Mouse (Mus musculus): ENCODE measurements around the gene Plk3. TPM values are rescaled to one million over a fixed set of nuclear protein-coding genes. Genes with fewer than 3 reads are reported as not detected.
A peak's percentile ranks its signal among the peaks of the same experiment; 100 is the strongest.

The Plk3 gene
- polyA plus RNA-seq, 1 experiment from 2014 or later, result 1.8 TPM

- 37% methylated on average over 8 of the region's 8 CpGs for WGBS
- Histone ChIP-seq H3K36me3 (no peaks in the 10 kb centered on the region; the same call in 1 of the 2 replicates), H3K9ac (no peak within 1 kb of the TSS), H3K4me2 (peak within 1 kb of the TSS; percentile 30), H3K9me3 (replicated peaks) (no peaks in the 10 kb centered on the region), H3K4me3 (no peak within 1 kb of the TSS), H3K27ac (peak within 1 kb of the TSS; percentile 91), H3K4me1 (replicated peaks) (peaks cover 26% of the 10 kb centered on the region), H3K27me3 (no peaks in the 10 kb centered on the region)
- ATAC-seq (replicated peaks; ENCODE audit: insufficient number of reproducible peaks, insufficient read depth, low FRiP score, low read depth), result peak; percentile 48
Observed at GRCm38 (mm10) chr4:117125348-117125909, 8.3 kb downstream of the Plk3 start, which contains the start of gene Btbd19. Gene Btbd19, minus strand, starts transcription at chr4:117125725.

GRCm38 (mm10) chr4:117124518-117125347 lies 9.0 kb downstream of the Plk3 start:
- Histone ChIP-seq H3K9me3 (replicated peaks) (no peaks in the 10 kb centered on the region), H3K27ac (peak overlapping the region; percentile 91), H3K4me2 (peak overlapping the region; percentile 30), H3K4me1 (replicated peaks) (peaks cover 30% of the 10 kb centered on the region), H3K27me3 (no peaks in the 10 kb centered on the region), H3K36me3 (no peaks in the 10 kb centered on the region; the same call in 1 of the 2 replicates), H3K4me3 (no peak overlapping the region), H3K9ac (no peak overlapping the region)
- no peak for ATAC-seq (replicated peaks; ENCODE audit: insufficient number of reproducible peaks, insufficient read depth, low FRiP score, low read depth)
- WGBS, result 48% methylated on average over 14 of the region's 14 CpGs

- H3K27me3 ChIP-seq, result no peaks in the 10 kb centered on the region
- no peak overlapping the region for H3K9ac ChIP-seq
- H3K27ac ChIP-seq, result peak overlapping the region; percentile 91
- no peak overlapping the region for H3K4me3 ChIP-seq
- H3K4me2 ChIP-seq, result no peak overlapping the region
- WGBS, result 73% methylated on average over 3 of the region's 3 CpGs
- H3K4me1 ChIP-seq (replicated peaks), result peaks cover 32% of the 10 kb centered on the region
- ATAC-seq (replicated peaks; ENCODE audit: insufficient number of reproducible peaks, insufficient read depth, low FRiP score, low read depth), result no peak
- H3K9me3 ChIP-seq (replicated peaks), result no peaks in the 10 kb centered on the region
- no peaks in the 10 kb centered on the region; the same call in 1 of the 2 replicates for H3K36me3 ChIP-seq
Observed at GRCm38 (mm10) chr4:117124218-117124517, 9.6 kb downstream of the Plk3 start.

GRCm38 (mm10) chr4:117123546-117124217 lies 10.1 kb downstream of the Plk3 start:
- no peaks in the 10 kb centered on the region for H3K9me3 ChIP-seq (replicated peaks)
- H3K27ac ChIP-seq, result no peak overlapping the region
- H3K4me3 ChIP-seq, result no peak overlapping the region
- no peak overlapping the region for H3K9ac ChIP-seq
- no peak overlapping the region for H3K4me2 ChIP-seq
- 63% methylated on average over 7 of the region's 9 CpGs for WGBS
- peaks cover 32% of the 10 kb centered on the region for H3K4me1 ChIP-seq (replicated peaks)
- ATAC-seq (replicated peaks; ENCODE audit: insufficient number of reproducible peaks, insufficient read depth, low FRiP score, low read depth), result no peak
- H3K27me3 ChIP-seq, result no peaks in the 10 kb centered on the region
- no peaks in the 10 kb centered on the region; the same call in 1 of the 2 replicates for H3K36me3 ChIP-seq

GRCm38 (mm10) chr4:117122209-117122608 lies 11.6 kb downstream of the Plk3 start:
- WGBS, result 67% methylated on average over 4 of the region's 4 CpGs

GRCm38 (mm10) chr4:117120445-117121414 lies 13.0 kb downstream of the Plk3 start:
- Histone ChIP-seq H3K4me2 (peak overlapping the region; percentile 98), H3K9ac (peak overlapping the region; percentile 55), H3K36me3 (no peaks in the 10 kb centered on the region), H3K9me3 (replicated peaks) (no peaks in the 10 kb centered on the region), H3K4me3 (peak overlapping the region; percentile 60), H3K27me3 (no peaks in the 10 kb centered on the region), H3K27ac (peak overlapping the region; percentile 80), H3K4me1 (replicated peaks) (peaks cover 23% of the 10 kb centered on the region)
- peak; percentile 91 for ATAC-seq (replicated peaks; ENCODE audit: insufficient number of reproducible peaks, insufficient read depth, low FRiP score, low read depth)
- WGBS, result under 1% methylated on average over 69 of the region's 69 CpGs

More at GRCm38 (mm10) chr4:117122209-117122608, 11.6 kb downstream of the Plk3 start:
- H3K9me3 ChIP-seq (replicated peaks), result no peaks in the 10 kb centered on the region
- H3K27ac ChIP-seq, result no peak overlapping the region
- no peaks in the 10 kb centered on the region for H3K36me3 ChIP-seq
- no peak for ATAC-seq (replicated peaks; ENCODE audit: insufficient number of reproducible peaks, insufficient read depth, low FRiP score, low read depth)
- H3K4me1 ChIP-seq (replicated peaks), result peaks cover 32% of the 10 kb centered on the region
- no peak overlapping the region for H3K4me2 ChIP-seq
- H3K9ac ChIP-seq, result no peak overlapping the region
- H3K27me3 ChIP-seq, result no peaks in the 10 kb centered on the region
- H3K4me3 ChIP-seq, result no peak overlapping the region

- peak overlapping the region; percentile 52 for H3K9ac ChIP-seq
- peak overlapping the region; percentile 98 for H3K4me2 ChIP-seq
- WGBS, result 3% methylated on average over 10 of the region's 10 CpGs
- no peaks in the 10 kb centered on the region for H3K27me3 ChIP-seq
- H3K4me3 ChIP-seq, result peak overlapping the region; percentile 60
- peaks cover 16% of the 10 kb centered on the region for H3K4me1 ChIP-seq (replicated peaks)
- H3K27ac ChIP-seq, result peak overlapping the region; percentile 80
- no peaks in the 10 kb centered on the region for H3K9me3 ChIP-seq (replicated peaks)
- H3K36me3 ChIP-seq, result no peaks in the 10 kb centered on the region
- no peak for ATAC-seq (replicated peaks; ENCODE audit: insufficient number of reproducible peaks, insufficient read depth, low FRiP score, low read depth)
Observed at GRCm38 (mm10) chr4:117120052-117120444, 13.7 kb downstream of the Plk3 start.

GRCm38 (mm10) chr4:117119636-117120035 lies 14.1 kb downstream of the Plk3 start:
- ATAC-seq (replicated peaks; ENCODE audit: insufficient number of reproducible peaks, insufficient read depth, low FRiP score, low read depth), result no peak
- H3K4me3 ChIP-seq, result peak overlapping the region; percentile 60
- peak overlapping the region; percentile 52 for H3K9ac ChIP-seq
- H3K27me3 ChIP-seq, result no peaks in the 10 kb centered on the region
- H3K4me2 ChIP-seq, result peak overlapping the region; percentile 98
- H3K36me3 ChIP-seq, result no peaks in the 10 kb centered on the region
- peaks cover 12% of the 10 kb centered on the region for H3K4me1 ChIP-seq (replicated peaks)
- H3K9me3 ChIP-seq (replicated peaks), result no peaks in the 10 kb centered on the region
- peak overlapping the region; percentile 80 for H3K27ac ChIP-seq
- 76% methylated on average over 5 of the region's 5 CpGs for WGBS

- 88% methylated on average over 7 of the region's 7 CpGs for WGBS
Observed at GRCm38 (mm10) chr4:117117931-117118330, 15.8 kb downstream of the Plk3 start.

GRCm38 (mm10) chr4:117115592-117115991 lies 18.2 kb downstream of the Plk3 start:
- H3K27me3 ChIP-seq, result no peaks in the 10 kb centered on the region
- ATAC-seq (replicated peaks; ENCODE audit: insufficient number of reproducible peaks, insufficient read depth, low FRiP score, low read depth), result no peak
- H3K4me2 ChIP-seq, result no peak overlapping the region
- no peak overlapping the region for H3K27ac ChIP-seq
- H3K9ac ChIP-seq, result no peak overlapping the region
- no peak overlapping the region for H3K4me3 ChIP-seq
- no peaks in the 10 kb centered on the region for H3K9me3 ChIP-seq (replicated peaks)
- 80% methylated on average over 5 of the region's 5 CpGs for WGBS
- no peaks in the 10 kb centered on the region for H3K36me3 ChIP-seq
- H3K4me1 ChIP-seq (replicated peaks), result peaks cover 5% of the 10 kb centered on the region

More at GRCm38 (mm10) chr4:117117931-117118330, 15.8 kb downstream of the Plk3 start:
- Histone ChIP-seq H3K27me3 (no peaks in the 10 kb centered on the region), H3K36me3 (no peaks in the 10 kb centered on the region), H3K27ac (no peak overlapping the region), H3K4me2 (no peak overlapping the region), H3K4me1 (replicated peaks) (peaks cover 8% of the 10 kb centered on the region), H3K9ac (no peak overlapping the region), H3K4me3 (no peak overlapping the region), H3K9me3 (replicated peaks) (no peaks in the 10 kb centered on the region)
- ATAC-seq (replicated peaks; ENCODE audit: insufficient number of reproducible peaks, insufficient read depth, low FRiP score, low read depth), result no peak

Data from heart, embryonic 15.5 days (tissue).